Mouse (Mus musculus): Measurements from ENCODE around the gene Mesp1.

GRCm38 (mm10) chr7:79831585-79831984, 38.0 kb upstream of the Mesp1 start:
- no peak for TF ChIP-seq CTCF (IDR thresholded peaks at IDR 0.05; ENCODE audit: low read depth)
- TF ChIP-seq EP300 (IDR thresholded peaks at IDR 0.05; ENCODE audit: low read depth): no peak
